Mouse (Mus musculus) stomach, postnatal 0 days (tissue): ENCODE results near the gene Tnpo3.

Experiments
- CTCF ChIP-seq: IDR thresholded peaks from 2 replicates; pipeline ENCODE4 v1.5.1; 2016; ENCODE audit warnings: antibody characterized with exemption, low read depth, mild to moderate bottlenecking, moderate library complexity
- EP300 ChIP-seq: optimal IDR thresholded peaks from 2 replicates; pipeline ENCODE3; 2016; ENCODE audit warnings: antibody characterized with exemption

DNA sequence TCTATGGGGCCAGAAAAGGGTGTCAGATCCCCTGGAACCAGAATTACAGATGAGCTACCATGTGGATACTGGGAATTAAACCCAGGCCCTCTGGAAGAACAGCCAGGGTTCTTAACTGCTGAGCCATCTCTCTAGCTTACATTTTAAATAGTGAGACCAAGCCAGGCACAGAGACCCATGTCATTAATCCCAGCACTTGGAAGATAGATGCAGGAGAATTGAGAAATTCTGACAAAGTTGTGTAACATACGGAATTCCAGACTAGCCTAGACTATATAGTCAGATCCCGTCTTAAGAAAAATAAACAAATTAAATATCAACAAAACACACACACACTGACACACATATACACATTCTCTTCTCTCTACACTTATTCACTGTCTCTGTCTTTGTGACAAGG, 57.2 kb downstream of the Tnpo3 start:
- TF ChIP-seq EP300 = no peak
- TF ChIP-seq CTCF = no peak
